Mouse (Mus musculus): ENCODE data around the gene Poc1b. TPM values are rescaled to one million over a fixed set of nuclear protein-coding genes. Genes with fewer than 3 reads are reported as not detected.

The Poc1b gene
- polyA plus RNA-seq, 1 experiment from 2014 or later, result 10.0 TPM

Other genes starting within 250 kb of the Poc1b start
- gene Atp2b1, start 192.6 kb upstream of the Poc1b start, polyA plus RNA-seq (2015; fragmentation: Nextera tagmentation; extraction: Ambion mirVana), result 82.8 and 91.1 TPM in 2 replicates
- gene Galnt4, start 1.1 kb downstream of the Poc1b start, polyA plus RNA-seq (2015; fragmentation: Nextera tagmentation; extraction: Ambion mirVana), result 5.2 and 5.3 TPM in 2 replicates
- not detected in 2 replicates for gene Phxr2, start 19.3 kb downstream of the Poc1b start, polyA plus RNA-seq (2015; fragmentation: Nextera tagmentation; extraction: Ambion mirVana)
- 39.4 and 40.6 TPM in 2 replicates for gene Dusp6, start 156.2 kb downstream of the Poc1b start, polyA plus RNA-seq (2015; fragmentation: Nextera tagmentation; extraction: Ambion mirVana)